Mouse (Mus musculus) stomach, postnatal 0 days (tissue): Measurements from ENCODE around the gene Cd2. TPM values are rescaled to one million over a fixed set of nuclear protein-coding genes. Genes with fewer than 3 reads are reported as not detected.
A peak's percentile ranks its signal among the peaks of the same experiment; 100 is the strongest.

Experiments used
- ATAC-seq: fragments of 200-750 bp; cut with Nextera tagmentation; 2 replicates; pipeline ENCODE4 v1.8.0; 2017; ENCODE audit not compliant: low FRiP score, low TSS enrichment
- DNase-seq: peaks from one replicate; pipeline ENCODE4 v3.0.0-alpha.2; 2016; ENCODE audit warnings: low spot score
- H3K27ac ChIP-seq: fragments of 300-500 bp; sonication (generic); replicated peaks from 2 replicates; pipeline ENCODE4 v1.5.1; 2014; ENCODE audit warnings: mild to moderate bottlenecking, control low read depth
- H3K27me3 ChIP-seq: fragments of 300-500 bp; sonication (generic); 2 replicates; pipeline ENCODE4 v1.6.1; 2014; ENCODE audit warnings: low read length; ENCODE audit not compliant: control insufficient read depth, insufficient read depth
- H3K36me3 ChIP-seq: fragments of 300-500 bp; sonication (generic); 2 replicates; pipeline ENCODE4 v1.6.1; 2014; ENCODE audit warnings: low read length, mixed read lengths; ENCODE audit not compliant: control insufficient read depth, insufficient read depth
- H3K4me1 ChIP-seq: fragments of 300-500 bp; sonication (generic); replicated peaks from 2 replicates; pipeline ENCODE4 v1.6.1; 2014; ENCODE audit warnings: antibody characterized with exemption; ENCODE audit not compliant: control insufficient read depth, insufficient read depth
- H3K4me2 ChIP-seq: fragments of 300-500 bp; sonication (generic); replicated peaks from 2 replicates; pipeline ENCODE4 v1.6.1; 2014; ENCODE audit warnings: low read depth, mild to moderate bottlenecking, control low read depth, moderate library complexity
- H3K4me3 ChIP-seq: fragments of 300-500 bp; sonication (generic); 2 replicates; pipeline ENCODE4 v1.5.1; 2014; ENCODE audit warnings: low read depth, low read length, control low read depth
- H3K9ac ChIP-seq: fragments of 300-500 bp; sonication (generic); 2 replicates; pipeline ENCODE4 v1.6.1; 2014; ENCODE audit warnings: mild to moderate bottlenecking, low read length, control low read depth, mixed read lengths
- H3K9me3 ChIP-seq: fragments of 300-500 bp; sonication (generic); 2 replicates; pipeline ENCODE4 v1.6.1; 2016; ENCODE audit warnings: low read length; ENCODE audit not compliant: control insufficient read depth
- CTCF ChIP-seq: IDR thresholded peaks from 2 replicates; pipeline ENCODE4 v1.5.1; 2016; ENCODE audit warnings: antibody characterized with exemption, low read depth, mild to moderate bottlenecking, moderate library complexity
- EP300 ChIP-seq: optimal IDR thresholded peaks from 2 replicates; pipeline ENCODE3; 2016; ENCODE audit warnings: antibody characterized with exemption
- WGBS: fragments of 180-500 bp; shearing (Covaris S2); extraction: QIAGEN DNeasy Blood & Tissue Kit; methylation state at CpG from one replicate; pipeline ENCODE4 v1.1.7; 2014; 5-methylcytosine and 5-hydroxymethylcytosine counted together
- polyA plus RNA-seq: library from polyadenylated mRNA; unstranded; fragments of >200 nt; fragmentation: Nextera tagmentation; extraction: Ambion mirVana; gene quantifications from 2 replicates; pipeline ENCODE4 v1.2.1, GENCODE M21; 2015

Gene Cd2
- 0.17 TPM in 1 of 2 replicates, not detected in the other for polyA plus RNA-seq

- TF ChIP-seq CTCF (no peak), EP300 (no peak)
- no peaks in the 10 kb centered on the region for H3K27me3 ChIP-seq
- H3K4me1 ChIP-seq = no peaks in the 10 kb centered on the region
- DNase-seq = no peak
- H3K4me3 ChIP-seq = no peak within 1 kb of the TSS
- H3K4me2 ChIP-seq = no peak within 1 kb of the TSS
- no peak within 1 kb of the TSS for H3K27ac ChIP-seq
- H3K36me3 ChIP-seq = no peaks in the 10 kb centered on the region
- 13% methylated on average over 4 of the region's 4 CpGs for WGBS
- no peaks in the 10 kb centered on the region for H3K9me3 ChIP-seq
- ATAC-seq = no peak
- H3K9ac ChIP-seq = no peak within 1 kb of the TSS
Observed at GRCm38 (mm10) chr3:101287911-101288311, at the start of gene Cd2. TSS of gene Cd2 (minus strand) at chr3:101287939.

DNA sequence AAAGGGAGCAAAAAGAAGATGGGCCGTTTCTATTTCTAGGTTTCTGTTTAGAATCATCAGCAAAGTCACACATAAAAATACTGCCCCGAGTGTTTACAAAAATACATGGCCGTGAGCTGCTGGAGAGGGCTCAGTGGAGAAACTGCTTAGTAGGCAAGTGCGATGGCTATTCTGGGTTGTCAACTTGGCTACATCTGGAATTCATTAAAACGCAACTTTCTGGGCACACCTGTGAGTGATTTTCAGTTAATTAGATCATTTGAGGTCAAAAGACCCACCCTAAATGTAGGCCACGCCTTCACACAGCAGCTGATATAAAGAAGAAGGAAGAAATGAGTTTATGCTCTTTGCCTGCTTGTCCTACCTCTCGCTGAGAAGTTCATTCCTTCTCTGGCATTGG is 40.9 kb upstream of the Cd2 start:
- ATAC-seq (no peak), DNase-seq (no peak)
- Histone ChIP-seq H3K9ac (no peak overlapping the region), H3K4me2 (no peak overlapping the region), H3K4me3 (no peak overlapping the region), H3K27ac (no peak overlapping the region), H3K9me3 (no peaks in the 10 kb centered on the region), H3K36me3 (no peaks in the 10 kb centered on the region), H3K27me3 (no peaks in the 10 kb centered on the region), H3K4me1 (no peaks in the 10 kb centered on the region)
- TF ChIP-seq EP300 = no peak
- TF ChIP-seq CTCF = no peak
- WGBS = 74% methylated on average over 7 of the region's 7 CpGs

GRCm38 (mm10) chr3:101327248-101327647 is 39.5 kb upstream of the Cd2 start:
- ATAC-seq (no peak), DNase-seq (no peak)
- Histone ChIP-seq H3K27ac (no peak overlapping the region), H3K9me3 (no peaks in the 10 kb centered on the region), H3K36me3 (no peaks in the 10 kb centered on the region), H3K4me2 (no peak overlapping the region), H3K4me1 (no peaks in the 10 kb centered on the region), H3K9ac (no peak overlapping the region), H3K27me3 (no peaks in the 10 kb centered on the region), H3K4me3 (no peak overlapping the region)
- WGBS = 72% methylated on average over 2 of the region's 2 CpGs
- TF ChIP-seq CTCF (no peak), EP300 (no peak)

GRCm38 (mm10) chr3:101322437-101322836 is 34.7 kb upstream of the Cd2 start:
- WGBS = 68% methylated on average over 10 of the region's 10 CpGs
- no peaks in the 10 kb centered on the region for H3K9me3 ChIP-seq
- ATAC-seq = peak; percentile 72
- no peak overlapping the region for H3K4me2 ChIP-seq
- H3K27ac ChIP-seq = no peak overlapping the region
- no peak for TF ChIP-seq CTCF
- no peak for TF ChIP-seq EP300
- no peak for DNase-seq
- H3K4me1 ChIP-seq = no peaks in the 10 kb centered on the region
- H3K27me3 ChIP-seq = no peaks in the 10 kb centered on the region
- H3K9ac ChIP-seq = no peak overlapping the region
- no peak overlapping the region for H3K4me3 ChIP-seq
- no peaks in the 10 kb centered on the region for H3K36me3 ChIP-seq

GRCm38 (mm10) chr3:101320874-101321273 is 33.1 kb upstream of the Cd2 start:
- H3K4me1 ChIP-seq = no peaks in the 10 kb centered on the region
- TF ChIP-seq EP300 = no peak
- H3K36me3 ChIP-seq = no peaks in the 10 kb centered on the region
- no peak overlapping the region for H3K9ac ChIP-seq
- no peaks in the 10 kb centered on the region for H3K27me3 ChIP-seq
- peak overlapping the region; percentile 45 for H3K27ac ChIP-seq
- no peaks in the 10 kb centered on the region for H3K9me3 ChIP-seq
- DNase-seq (no peak), ATAC-seq (no peak; the same call in 1 of the 2 replicates)
- H3K4me3 ChIP-seq = no peak overlapping the region
- 30% methylated on average over 7 of the region's 7 CpGs for WGBS
- H3K4me2 ChIP-seq = no peak overlapping the region

- H3K4me2 ChIP-seq = no peak overlapping the region
- ATAC-seq (no peak), DNase-seq (no peak)
- no peaks in the 10 kb centered on the region for H3K4me1 ChIP-seq
- H3K36me3 ChIP-seq = no peaks in the 10 kb centered on the region
- H3K27me3 ChIP-seq = no peaks in the 10 kb centered on the region
- H3K4me3 ChIP-seq = no peak overlapping the region
- 67% methylated on average over 6 of the region's 6 CpGs for WGBS
- no peaks in the 10 kb centered on the region for H3K9me3 ChIP-seq
- H3K27ac ChIP-seq = no peak overlapping the region
- TF ChIP-seq CTCF (no peak), EP300 (no peak)
- H3K9ac ChIP-seq = no peak overlapping the region
Observed at GRCm38 (mm10) chr3:101318516-101319170, 30.9 kb upstream of the Cd2 start.
